Mouse (Mus musculus) embryonic facial prominence, embryonic 14.5 days (tissue): ENCODE data around the gene Inf2. TPM values are rescaled to one million over a fixed set of nuclear protein-coding genes. Genes with fewer than 3 reads are reported as not detected.

Experiments used
- ATAC-seq: fragments of 200-750 bp; cut with Nextera tagmentation; 2 replicates; pipeline ENCODE4 v1.8.0; 2017; ENCODE audit warnings: low read depth, moderate number of reproducible peaks, moderate TSS enrichment
- DNase-seq: peaks from one replicate; pipeline ENCODE4 v3.0.0-alpha.2; 2015; ENCODE audit warnings: low spot score
- H3K27ac ChIP-seq: fragments of 300-500 bp; sonication (generic); replicated peaks from 2 replicates; pipeline ENCODE4 v1.5.1; 2014; ENCODE audit warnings: low read depth, mild to moderate bottlenecking, low read length, moderate library complexity
- H3K27me3 ChIP-seq: fragments of 300-500 bp; sonication (generic); replicated peaks from 2 replicates; pipeline ENCODE4 v1.6.1; 2014; ENCODE audit warnings: low read length; ENCODE audit not compliant: control insufficient read depth, insufficient read depth
- H3K36me3 ChIP-seq: fragments of 300-500 bp; sonication (generic); 2 replicates; pipeline ENCODE4 v1.6.1; 2014; ENCODE audit warnings: low read length, mixed read lengths; ENCODE audit not compliant: control insufficient read depth, insufficient read depth
- H3K4me1 ChIP-seq: fragments of 300-500 bp; sonication (generic); 2 replicates; pipeline ENCODE4 v1.6.1; 2014; ENCODE audit warnings: antibody characterized with exemption, low read length; ENCODE audit not compliant: control insufficient read depth, insufficient read depth
- H3K4me2 ChIP-seq: fragments of 300-500 bp; sonication (generic); 2 replicates; pipeline ENCODE4 v1.6.1; 2014; ENCODE audit warnings: low read depth, mild to moderate bottlenecking, low read length, moderate library complexity, mixed read lengths
- H3K4me3 ChIP-seq: fragments of 300-500 bp; sonication (generic); 2 replicates; pipeline ENCODE4 v1.5.1; 2014; ENCODE audit warnings: low read depth, mild to moderate bottlenecking, low read length
- H3K9ac ChIP-seq: fragments of 300-500 bp; sonication (generic); 2 replicates; pipeline ENCODE4 v1.6.1; 2014; ENCODE audit warnings: low read depth, mild to moderate bottlenecking, low read length, moderate library complexity, mixed read lengths
- H3K9me3 ChIP-seq: fragments of 300-500 bp; sonication (generic); 2 replicates; pipeline ENCODE4 v1.6.1; 2016; ENCODE audit warnings: low read length; ENCODE audit not compliant: control insufficient read depth
- WGBS: fragments of 180-500 bp; shearing (Covaris S2); extraction: QIAGEN DNeasy Blood & Tissue Kit; methylation state at CpG from one replicate; pipeline ENCODE4 v1.1.7; 2014; 5-methylcytosine and 5-hydroxymethylcytosine counted together
- polyA plus RNA-seq: library from polyadenylated mRNA; unstranded; fragments of >200 nt; fragmentation: Nextera tagmentation; extraction: Ambion mirVana; gene quantifications from 2 replicates; pipeline ENCODE4 v1.2.1, GENCODE M21; 2014

The Inf2 gene
- polyA plus RNA-seq, 1 experiment from 2014 or later, result 8.1 TPM

GRCm38 (mm10) chr12:112620354-112621061 is 31.9 kb downstream of the Inf2 start:
- 18% methylated on average over 14 of the region's 16 CpGs for WGBS
- DNase-seq (no peak), ATAC-seq (0 out of 2 replicates have a peak, but pooled peaks have one; percentile 1)
- no peaks in the 10 kb centered on the region for H3K9me3 ChIP-seq
- peaks cover 7% of the 10 kb centered on the region for H3K4me1 ChIP-seq
- no peaks in the 10 kb centered on the region for H3K36me3 ChIP-seq
- H3K27me3 ChIP-seq, result peaks cover 27% of the 10 kb centered on the region
- peak overlapping the region; percentile 87 for H3K4me2 ChIP-seq
- H3K9ac ChIP-seq, result peak overlapping the region; percentile 59
- peak overlapping the region; percentile 48 for H3K4me3 ChIP-seq
- H3K27ac ChIP-seq, result no peak overlapping the region

DNA sequence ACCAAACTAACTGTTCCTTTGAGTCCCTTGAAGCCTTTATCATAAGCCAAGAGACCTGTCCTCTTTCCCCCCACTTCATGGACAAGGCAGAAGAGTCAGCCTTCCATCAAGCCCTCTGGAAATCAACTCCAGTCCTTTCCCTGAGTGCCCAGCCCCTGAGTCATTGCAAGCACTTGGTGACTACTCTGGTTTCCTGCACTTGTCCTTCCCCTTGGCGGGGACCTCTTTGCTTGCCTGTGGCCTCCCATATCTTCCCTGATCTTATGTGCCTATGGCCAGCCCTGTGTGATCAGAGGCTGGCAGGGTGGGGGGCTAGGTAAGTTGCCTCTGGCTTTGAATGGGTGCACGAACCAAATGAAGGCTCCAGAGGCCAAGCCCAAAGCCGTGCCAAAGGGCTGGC is 33.3 kb downstream of the Inf2 start:
- Histone ChIP-seq H3K27me3 (peaks cover 27% of the 10 kb centered on the region), H3K36me3 (no peaks in the 10 kb centered on the region), H3K27ac (no peak overlapping the region), H3K9me3 (no peaks in the 10 kb centered on the region), H3K9ac (no peak overlapping the region), H3K4me1 (peaks cover 7% of the 10 kb centered on the region), H3K4me2 (no peak overlapping the region), H3K4me3 (no peak overlapping the region)
- 84% methylated on average over 3 of the region's 3 CpGs for WGBS
- no peak for ATAC-seq
- no peak for DNase-seq

DNA sequence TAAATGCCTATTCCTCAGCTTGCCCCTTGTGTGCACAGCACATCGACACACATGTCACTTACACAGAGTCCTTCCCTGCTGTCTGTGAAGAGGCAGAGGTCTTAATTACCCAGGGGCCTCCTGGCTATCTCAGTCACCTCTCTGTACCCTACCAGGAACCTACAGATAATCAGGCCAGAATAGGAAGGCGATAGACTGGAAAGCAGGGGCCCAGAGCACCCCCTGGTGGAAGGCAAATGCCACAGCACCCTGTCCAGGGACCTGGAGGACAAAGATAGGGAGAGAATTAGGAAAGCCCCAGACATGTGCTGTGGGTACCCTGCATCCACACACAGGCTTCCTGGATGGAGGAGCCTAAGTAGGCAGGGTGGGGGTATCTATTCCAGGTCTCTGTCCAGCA is 35.2 kb downstream of the Inf2 start:
- 28% methylated on average over 2 of the region's 2 CpGs for WGBS
- no peak overlapping the region for H3K4me3 ChIP-seq
- no peak for ATAC-seq
- DNase-seq, result no peak
- no peaks in the 10 kb centered on the region for H3K36me3 ChIP-seq
- H3K9me3 ChIP-seq, result no peaks in the 10 kb centered on the region
- H3K9ac ChIP-seq, result no peak overlapping the region
- H3K27ac ChIP-seq, result no peak overlapping the region
- peaks cover 7% of the 10 kb centered on the region for H3K4me1 ChIP-seq
- no peak overlapping the region for H3K4me2 ChIP-seq
- H3K27me3 ChIP-seq, result peaks cover 26% of the 10 kb centered on the region

DNA sequence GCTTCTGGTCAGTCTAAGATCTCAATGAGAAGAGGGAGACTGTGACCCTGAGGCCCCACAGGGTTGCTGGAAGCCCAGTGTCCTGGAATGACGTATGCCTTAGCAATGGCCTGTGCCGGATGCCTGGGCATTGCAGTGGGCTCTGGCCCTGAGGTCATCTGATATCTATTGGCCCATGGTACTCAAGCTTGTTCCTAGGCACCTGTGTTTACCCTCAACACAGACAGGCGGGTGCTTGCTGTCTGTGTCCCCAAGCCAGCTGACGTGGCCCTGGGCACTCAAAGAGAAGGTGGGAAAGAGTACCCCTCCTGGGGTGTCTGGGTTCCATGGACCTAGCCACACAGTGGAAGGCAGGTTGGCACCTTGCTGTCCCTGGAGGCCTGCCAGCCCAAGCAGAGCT is 37.1 kb downstream of the Inf2 start:
- WGBS, result 79% methylated on average over 4 of the region's 4 CpGs
- peaks cover 14% of the 10 kb centered on the region for H3K27me3 ChIP-seq
- H3K9me3 ChIP-seq, result no peaks in the 10 kb centered on the region
- H3K36me3 ChIP-seq, result no peaks in the 10 kb centered on the region
- DNase-seq (no peak), ATAC-seq (no peak)
- no peak overlapping the region for H3K4me2 ChIP-seq
- H3K4me3 ChIP-seq, result no peak overlapping the region
- H3K4me1 ChIP-seq, result peaks cover 7% of the 10 kb centered on the region; the same call in 1 of the 2 replicates
- no peak overlapping the region for H3K9ac ChIP-seq
- H3K27ac ChIP-seq, result no peak overlapping the region

DNA sequence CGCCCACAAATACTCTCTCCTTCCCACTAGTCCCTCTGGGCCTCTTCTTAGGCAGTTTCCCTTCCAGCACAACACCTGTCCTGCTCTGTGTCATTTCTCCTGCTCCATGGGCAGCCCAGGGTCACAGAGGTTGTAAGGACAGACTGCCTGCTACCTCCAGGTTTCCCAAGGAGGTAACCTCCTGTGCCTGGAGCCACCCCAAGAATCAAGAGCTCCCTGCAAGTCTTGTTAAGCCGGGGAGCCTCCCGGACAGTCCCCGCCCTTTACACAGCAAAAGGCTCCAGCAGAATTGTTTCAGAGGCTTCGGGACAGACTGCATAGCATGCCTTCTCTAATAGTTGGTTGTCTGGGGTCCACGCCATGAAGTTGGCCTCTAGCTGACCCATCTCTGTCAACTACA is 37.9 kb downstream of the Inf2 start:
- DNase-seq, result no peak
- WGBS, result 75% methylated on average over 6 of the region's 6 CpGs
- peaks cover 7% of the 10 kb centered on the region; the same call in 1 of the 2 replicates for H3K4me1 ChIP-seq

GRCm38 (mm10) chr12:112627097-112627881 is 38.7 kb downstream of the Inf2 start:
- Histone ChIP-seq H3K9me3 (no peaks in the 10 kb centered on the region), H3K36me3 (no peaks in the 10 kb centered on the region), H3K27ac (no peak overlapping the region), H3K4me3 (no peak overlapping the region), H3K4me2 (no peak overlapping the region), H3K27me3 (no peaks in the 10 kb centered on the region), H3K9ac (no peak overlapping the region), H3K4me1 (peaks cover 7% of the 10 kb centered on the region; the same call in 1 of the 2 replicates)
- WGBS, result 60% methylated on average over 7 of the region's 7 CpGs
- ATAC-seq (no peak), DNase-seq (no peak)

More for the DNA sequence above, 37.9 kb downstream of the Inf2 start:
- no peak overlapping the region for H3K4me3 ChIP-seq
- H3K9me3 ChIP-seq, result no peaks in the 10 kb centered on the region
- no peak overlapping the region for H3K9ac ChIP-seq
- peaks cover 6% of the 10 kb centered on the region; the same call in 1 of the 2 replicates for H3K27me3 ChIP-seq
- H3K27ac ChIP-seq, result no peak overlapping the region
- H3K36me3 ChIP-seq, result no peaks in the 10 kb centered on the region
- no peak for ATAC-seq
- no peak overlapping the region for H3K4me2 ChIP-seq

- Histone ChIP-seq H3K9ac (no peak overlapping the region), H3K36me3 (no peaks in the 10 kb centered on the region), H3K4me2 (no peak overlapping the region), H3K4me3 (no peak overlapping the region), H3K27ac (no peak overlapping the region), H3K9me3 (no peaks in the 10 kb centered on the region), H3K4me1 (peaks cover 7% of the 10 kb centered on the region; the same call in 1 of the 2 replicates), H3K27me3 (no peaks in the 10 kb centered on the region)
- DNase-seq (no peak), ATAC-seq (no peak)
- 89% methylated on average over 6 of the region's 6 CpGs for WGBS
Measured at GRCm38 (mm10) chr12:112628197-112628596, 39.6 kb downstream of the Inf2 start.

- H3K27me3 ChIP-seq, result no peaks in the 10 kb centered on the region
- 34% methylated on average over 18 of the region's 19 CpGs for WGBS
- ATAC-seq, result peak; percentile 81
- H3K4me2 ChIP-seq, result peak overlapping the region; percentile 56
- H3K27ac ChIP-seq, result no peak overlapping the region
- H3K4me3 ChIP-seq, result peak overlapping the region; percentile 21
- DNase-seq, result peak; percentile 76
- no peaks in the 10 kb centered on the region for H3K9me3 ChIP-seq
- H3K36me3 ChIP-seq, result no peaks in the 10 kb centered on the region
- peaks cover 7% of the 10 kb centered on the region; the same call in 1 of the 2 replicates for H3K4me1 ChIP-seq
- H3K9ac ChIP-seq, result peak overlapping the region; percentile 51
Measured at GRCm38 (mm10) chr12:112628928-112629721, 40.5 kb downstream of the Inf2 start.
